Comparison of ENCODE assay signal across 16 mouse cellular contexts in the genomic region with DNA sequence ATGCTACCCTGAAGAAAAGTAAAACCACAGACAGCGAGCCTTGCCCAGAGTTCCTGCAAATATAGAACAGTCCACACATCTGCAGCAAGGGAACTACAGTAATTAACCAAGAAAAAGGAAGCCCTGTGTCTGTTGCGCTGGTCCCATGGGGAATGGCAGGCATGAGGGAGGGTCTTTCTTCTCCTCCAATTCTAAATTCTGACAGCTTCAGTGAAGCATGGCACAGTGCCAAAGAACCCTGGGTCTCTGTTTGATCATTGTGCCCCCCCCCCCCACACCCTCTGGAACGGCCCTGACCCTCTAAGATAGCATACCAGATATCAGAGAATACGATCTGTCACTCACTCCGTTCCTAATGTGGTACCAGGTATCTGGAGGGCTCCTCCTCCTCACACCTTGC. TPM values are rescaled to one million over a fixed set of nuclear protein-coding genes. Genes with fewer than 3 reads are reported as not detected.
DNase-seq lines count a peak whose midpoint lies in the region; ATAC-seq lines count a peak whose summit lies in the region.
"Had no signal": no experiment of that assay in that cellular context is flagged by ENCODE, and none has a peak within 500 bp of the region (broad histone marks: within the 10 kb centered on the region; RNA-seq: fewer than 3 reads in every experiment).

No protein-coding gene starts in this region.

- H3K27ac ChIP-seq in heart, embryonic 16.5 days (ENCODE audit: low read length): no peak overlapping the region
- H3K27ac ChIP-seq in lung, embryonic 16.5 days (ENCODE audit: low read length): no peak overlapping the region
- H3K27ac ChIP-seq in embryonic facial prominence, embryonic 10.5 days (replicated peaks): no peak overlapping the region
- H3K27ac ChIP-seq: heart, embryonic 13.5 days had no signal

- ATAC-seq in heart, embryonic 16.5 days (replicated peaks; ENCODE audit: extremely low read depth, insufficient read depth, low FRiP score): no peak
- ATAC-seq in lung, embryonic 16.5 days (ENCODE audit: low read depth): no peak

- H3K4me2 ChIP-seq in heart, embryonic 16.5 days (ENCODE audit: low read depth, low read length): peak overlapping the region; percentile 3; the same call in 1 of the 2 replicates
- peak overlapping the region; percentile 9 for H3K4me2 ChIP-seq in lung, embryonic 16.5 days (ENCODE audit: low read depth, low read length)
- H3K4me2 ChIP-seq: heart, embryonic 13.5 days had no signal

- H3K27me3 ChIP-seq in heart, embryonic 16.5 days (ENCODE audit: control insufficient read depth, insufficient read depth, low read length): peaks cover 7% of the 10 kb centered on the region; the same call in 1 of the 2 replicates
- H3K27me3 ChIP-seq in lung, embryonic 16.5 days (ENCODE audit: control insufficient read depth, insufficient read depth, low read depth, low read length): no peaks in the 10 kb centered on the region
- peaks cover 43% of the 10 kb centered on the region for H3K27me3 ChIP-seq in embryonic facial prominence, embryonic 10.5 days (replicated peaks; ENCODE audit: low read depth, poor library complexity, severe bottlenecking)

- H3K9ac ChIP-seq in heart, embryonic 16.5 days (ENCODE audit: low read length): no peak overlapping the region
- H3K9ac ChIP-seq in lung, embryonic 16.5 days (ENCODE audit: low read length): no peak overlapping the region
- H3K9ac ChIP-seq: heart, embryonic 13.5 days had no signal

- H3K36me3 ChIP-seq in heart, embryonic 16.5 days (ENCODE audit: control insufficient read depth, insufficient read depth): no peaks in the 10 kb centered on the region
- no peaks in the 10 kb centered on the region for H3K36me3 ChIP-seq in lung, embryonic 16.5 days (ENCODE audit: control insufficient read depth, insufficient read depth, low read length)
- no peaks in the 10 kb centered on the region for H3K36me3 ChIP-seq in embryonic facial prominence, embryonic 10.5 days (replicated peaks)
- H3K36me3 ChIP-seq: heart, embryonic 13.5 days had no signal

- H3K4me3 ChIP-seq in heart, embryonic 16.5 days (ENCODE audit: low read length): no peak overlapping the region
- H3K4me3 ChIP-seq in lung, embryonic 16.5 days (ENCODE audit: low read length): no peak overlapping the region
- H3K4me3 ChIP-seq in embryonic facial prominence, embryonic 10.5 days: 0 out of 2 replicates have a peak overlapping the region, but pooled peaks have one; percentile 4
- H3K4me3 ChIP-seq: heart, embryonic 13.5 days had no signal

- DNase-seq in heart, adult 9 months (ENCODE audit: low spot score in 2 of 2): no peak
- no peak for DNase-seq in lung, postnatal 36 days
- no peak for DNase-seq in embryonic facial prominence, embryonic 10.5 days (ENCODE audit: low spot score)
- DNase-seq in liver: peak; percentile 50
- no peak for DNase-seq in frontal cortex, postnatal 25 days (ENCODE audit: low spot score in 2 of 2)
- DNase-seq in adrenal gland, adult 2 months: no peak
- DNase-seq: cerebellum, adult 11-12 months; embryo, embryonic 11 days; layer of hippocampus, adult 9-11 months; thymus, postnatal 14 days had no signal

- peaks cover 13% of the 10 kb centered on the region for H3K4me1 ChIP-seq in heart, embryonic 16.5 days (ENCODE audit: control insufficient read depth, insufficient read depth, low read length)
- H3K4me1 ChIP-seq in lung, embryonic 16.5 days (replicated peaks; ENCODE audit: control insufficient read depth, insufficient read depth, low read length): peaks cover 33% of the 10 kb centered on the region
- peaks cover 85% of the 10 kb centered on the region for H3K4me1 ChIP-seq in embryonic facial prominence, embryonic 10.5 days

- H3K9me3 ChIP-seq in heart, embryonic 16.5 days (replicated peaks; ENCODE audit: control insufficient read depth, low read length): no peaks in the 10 kb centered on the region
- no peaks in the 10 kb centered on the region for H3K9me3 ChIP-seq in lung, embryonic 16.5 days (ENCODE audit: control insufficient read depth, low read length)
- H3K9me3 ChIP-seq in embryonic facial prominence, embryonic 10.5 days: no peaks in the 10 kb centered on the region
- H3K9me3 ChIP-seq: heart, embryonic 13.5 days had no signal

- WGBS in heart, embryonic 16.5 days: 47% methylated on average over 5 of the region's 5 CpGs
- WGBS in lung, embryonic 16.5 days: 22% methylated on average over 5 of the region's 5 CpGs
- WGBS in embryonic facial prominence, embryonic 10.5 days: 31% methylated on average over 5 of the region's 5 CpGs

RNA-seq across cellular contexts. Expression of a gene that starts 4.6 kb away (rescaled TPM):
- 53.6 and 74.7 TPM in 2 replicates for polyA plus RNA-seq in heart, embryonic 16.5 days (2015; fragmentation: Nextera tagmentation; extraction: Ambion mirVana)
- polyA plus RNA-seq in lung, embryonic 16.5 days (2015; fragmentation: Nextera tagmentation; extraction: Ambion mirVana): 173 and 176 TPM in 2 replicates
- polyA plus RNA-seq in embryonic facial prominence, embryonic 10.5 days (2016; fragmentation: Nextera tagmentation; extraction: Ambion mirVana): 30.3 and 48.2 TPM in 2 replicates
- total RNA-seq in adrenal gland, adult 2 months (2021): 100 to 1,000 TPM; 131 to 254 TPM
- 1,050 and 1,217 TPM in 2 replicates for polyA plus RNA-seq in adrenal gland, adult 2 months (2012; rRNA removed)

RNA-seq across cellular contexts. Expression of a gene that starts 49.7 kb away (rescaled TPM):
- polyA plus RNA-seq in heart, embryonic 16.5 days (2015; fragmentation: Nextera tagmentation; extraction: Ambion mirVana): 0.13 TPM in 1 of 2 replicates, not detected in the other
- not detected in 2 replicates for polyA plus RNA-seq in lung, embryonic 16.5 days (2015; fragmentation: Nextera tagmentation; extraction: Ambion mirVana)
- polyA plus RNA-seq in embryonic facial prominence, embryonic 10.5 days (2016; fragmentation: Nextera tagmentation; extraction: Ambion mirVana): not detected in 2 replicates
- total RNA-seq in adrenal gland, adult 2 months (2021): not detected
- not detected in 2 replicates for polyA plus RNA-seq in adrenal gland, adult 2 months (2012; rRNA removed)
- total RNA-seq: adrenal gland, adult 18-20 months had no signal
- polyA plus RNA-seq: heart, embryonic 13.5 days; kidney, embryonic 14.5 days; limb, embryonic 14.5 days had no signal
